Mouse (Mus musculus) MEL (cell line): ENCODE measurements at regions not wholly inside any gene's neighbourhood (a gene's known extent, or its start where the extent isn't known, plus 50 kb on each side); places are given as distances from the start of the nearest gene placed in this dataset.

Experiments used
- GABPA ChIP-seq: IDR thresholded peaks from 2 replicates; pipeline ENCODE4 v1.6.1; 2012; ENCODE audit warnings: low read depth, mild to moderate bottlenecking, inconsistent platforms, low read length, improper control_type of control experiment, moderate library complexity
- JUND ChIP-seq: IDR thresholded peaks from 2 replicates; pipeline ENCODE4 v1.6.1; 2011; ENCODE audit warnings: low read depth, mild to moderate bottlenecking, improper control_type of control experiment, low read length
- MYB ChIP-seq: IDR thresholded peaks from 2 replicates; pipeline ENCODE4 v1.6.1; 2011; ENCODE audit warnings: mild to moderate bottlenecking, low read depth, low read length, improper control_type of control experiment
- NELFE ChIP-seq: IDR thresholded peaks from 2 replicates; pipeline ENCODE4 v1.6.1; 2011; ENCODE audit warnings: low read depth, low read length, improper control_type of control experiment
- POLR2A ChIP-seq, 2 experiments: IDR thresholded peaks; 2 replicates each; pipeline ENCODE4 v1.6.1; 2011 to 2012; ENCODE audit warnings: low read length in 2 of 2, mild to moderate bottlenecking in 2 of 2, control low read depth in 1 of 2, improper control_type of control experiment in 1 of 2, low read depth in 1 of 2, moderate library complexity in 1 of 2; ENCODE audit not compliant: control insufficient read depth in 1 of 2, insufficient read depth in 1 of 2, poor library complexity in 1 of 2
- POLR2AphosphoS2 ChIP-seq: IDR thresholded peaks from 2 replicates; pipeline ENCODE4 v1.6.1; 2011; ENCODE audit warnings: low read length, improper control_type of control experiment
- POLR2AphosphoS5 ChIP-seq: IDR thresholded peaks from 2 replicates; pipeline ENCODE4 v1.6.1; 2012; ENCODE audit warnings: low read depth, borderline replicate concordance, mild to moderate bottlenecking, inconsistent platforms, low read length, moderate library complexity, mixed read lengths
- TBP ChIP-seq: IDR thresholded peaks from 2 replicates; pipeline ENCODE4 v1.8.0; 2011; ENCODE audit warnings: low read depth, low read length, improper control_type of control experiment
- TCF12 ChIP-seq: IDR thresholded peaks from 2 replicates; pipeline ENCODE4 v1.6.1; 2014; ENCODE audit warnings: low read depth, mild to moderate bottlenecking, inconsistent platforms, low read length, improper control_type of control experiment, moderate library complexity
- ZC3H11A ChIP-seq: IDR thresholded peaks from 2 replicates; pipeline ENCODE4 v1.6.1; 2012; ENCODE audit warnings: low read depth, mild to moderate bottlenecking, inconsistent platforms, low read length, improper control_type of control experiment

DNA sequence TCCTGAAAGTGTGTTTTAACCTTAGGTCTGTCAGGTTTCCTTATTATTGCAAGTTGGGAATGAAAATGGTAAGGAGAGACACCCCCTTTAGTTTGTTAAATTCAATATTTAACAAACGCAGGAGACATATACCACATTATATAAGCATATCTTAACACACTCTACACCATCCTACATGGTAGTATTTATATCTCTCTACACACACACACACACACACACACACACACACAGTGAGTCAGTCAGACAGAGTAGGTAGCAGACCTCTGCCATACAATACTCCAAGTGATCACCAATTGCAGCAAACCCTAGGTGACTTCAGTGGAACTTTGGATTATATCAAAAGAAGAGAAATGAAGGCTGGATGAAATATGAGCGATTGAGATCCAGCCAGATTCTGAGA lies 468.2 kb upstream of the Id2 start:
- TF ChIP-seq POLR2A (IDR thresholded peaks at IDR 0.05; ENCODE audit: control insufficient read depth in 1 of 2, insufficient read depth in 1 of 2, low read depth in 1 of 2, low read length in 2 of 2, poor library complexity in 1 of 2) (no peak), POLR2AphosphoS2 (no peak), ZC3H11A (no peak), GABPA (no peak), POLR2AphosphoS5 (no peak), MYB (no peak), NELFE (no peak), JUND (no peak), TCF12 (no peak), TBP (no peak)
